Mouse (Mus musculus) stomach, postnatal 0 days (tissue): ENCODE measurements around the gene Gjd2.

ENCODE experiments used
- CTCF ChIP-seq: IDR thresholded peaks from 2 replicates; pipeline ENCODE4 v1.5.1; 2016; ENCODE audit warnings: antibody characterized with exemption, low read depth, mild to moderate bottlenecking, moderate library complexity
- EP300 ChIP-seq: optimal IDR thresholded peaks from 2 replicates; pipeline ENCODE3; 2016; ENCODE audit warnings: antibody characterized with exemption

GRCm38 (mm10) chr2:114023383-114023782 lies 10.0 kb upstream of the Gjd2 start:
- TF ChIP-seq CTCF (no peak), EP300 (no peak)
